Mouse (Mus musculus): ENCODE data around the gene Fndc3b.

- TF ChIP-seq EP300 (optimal IDR thresholded peaks at IDR 0.05): no peak
- TF ChIP-seq CTCF (IDR thresholded peaks at IDR 0.05; ENCODE audit: low read depth): no peak
These were observed 283.7 kb downstream of the Fndc3b start for GRCm38 (mm10) chr3:27427406-27427805.
